Mouse (Mus musculus): ENCODE results near the gene Dach1. TPM values are rescaled to one million over a fixed set of nuclear protein-coding genes. Genes with fewer than 3 reads are reported as not detected.

Dach1 gene
- polyA plus RNA-seq, 1 experiment from 2014 or later, result 0.18 TPM

DNA sequence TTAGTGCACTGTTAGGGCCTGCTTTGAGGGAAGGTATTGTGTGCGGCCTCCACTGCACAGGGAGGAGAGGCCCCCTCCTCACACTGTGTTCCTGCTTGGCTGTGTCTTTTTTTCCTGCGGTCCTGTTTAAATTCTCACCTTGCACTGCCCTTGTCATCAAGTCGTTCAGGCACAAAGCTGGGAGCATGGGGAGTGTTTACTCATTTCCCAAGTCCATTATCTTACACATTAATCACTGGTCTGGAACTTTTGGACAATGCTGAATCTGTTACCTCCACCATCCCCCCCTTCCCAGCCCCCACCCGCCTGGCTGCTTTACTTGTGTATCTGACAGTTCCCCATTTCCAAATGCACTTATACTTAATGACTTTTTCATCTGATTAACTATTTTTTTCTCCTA, 97.7 kb downstream of the Dach1 start:
- no peak for ATAC-seq
- H3K27me3 ChIP-seq (replicated peaks), result no peaks in the 10 kb centered on the region
- H3K9ac ChIP-seq, result no peak overlapping the region
- WGBS (ENCODE audit: insufficient replicate concordance), result 35% methylated on average over 4 of the region's 4 CpGs
- H3K4me1 ChIP-seq, result no peaks in the 10 kb centered on the region
- no peak overlapping the region for H3K4me2 ChIP-seq
- H3K4me3 ChIP-seq, result no peak overlapping the region
- no peak overlapping the region for H3K27ac ChIP-seq
- no peaks in the 10 kb centered on the region for H3K9me3 ChIP-seq (replicated peaks)
- no peaks in the 10 kb centered on the region for H3K36me3 ChIP-seq

GRCm38 (mm10) chr14:98067273-98067905, 102.2 kb downstream of the Dach1 start:
- no peaks in the 10 kb centered on the region for H3K4me1 ChIP-seq
- no peaks in the 10 kb centered on the region for H3K27me3 ChIP-seq (replicated peaks)
- no peak overlapping the region for H3K4me2 ChIP-seq
- H3K9ac ChIP-seq, result no peak overlapping the region
- H3K9me3 ChIP-seq (replicated peaks), result no peaks in the 10 kb centered on the region
- H3K27ac ChIP-seq, result no peak overlapping the region
- H3K36me3 ChIP-seq, result no peaks in the 10 kb centered on the region
- ATAC-seq, result no peak
- WGBS (ENCODE audit: insufficient replicate concordance), result 54% methylated on average over 4 of the region's 4 CpGs
- no peak overlapping the region for H3K4me3 ChIP-seq

DNA sequence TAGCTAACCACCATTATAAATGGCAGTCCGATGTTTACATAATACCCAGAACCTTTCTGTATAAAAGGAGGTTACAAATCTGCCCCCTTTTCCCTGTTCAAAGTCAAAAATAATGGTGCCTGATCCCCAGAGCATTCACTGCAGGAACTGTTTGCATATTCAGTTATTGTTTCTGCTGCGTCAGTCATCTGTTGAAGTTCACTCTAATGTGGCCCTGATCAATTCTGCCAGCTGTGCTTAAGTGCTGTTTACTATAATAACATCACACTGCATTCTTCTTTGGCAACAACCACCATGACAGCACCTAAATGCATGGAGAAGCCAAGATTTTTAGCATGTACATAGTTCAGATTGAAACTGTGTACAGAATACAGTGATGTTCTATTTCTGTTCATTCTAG, 105.4 kb downstream of the Dach1 start:
- Histone ChIP-seq H3K9me3 (replicated peaks) (no peaks in the 10 kb centered on the region), H3K4me2 (no peak overlapping the region), H3K36me3 (no peaks in the 10 kb centered on the region), H3K9ac (no peak overlapping the region), H3K4me1 (no peaks in the 10 kb centered on the region), H3K27ac (no peak overlapping the region), H3K4me3 (no peak overlapping the region), H3K27me3 (replicated peaks) (no peaks in the 10 kb centered on the region)
- WGBS (ENCODE audit: insufficient replicate concordance), result 81% methylated on average over 2 of the region's 2 CpGs
- ATAC-seq, result no peak

DNA sequence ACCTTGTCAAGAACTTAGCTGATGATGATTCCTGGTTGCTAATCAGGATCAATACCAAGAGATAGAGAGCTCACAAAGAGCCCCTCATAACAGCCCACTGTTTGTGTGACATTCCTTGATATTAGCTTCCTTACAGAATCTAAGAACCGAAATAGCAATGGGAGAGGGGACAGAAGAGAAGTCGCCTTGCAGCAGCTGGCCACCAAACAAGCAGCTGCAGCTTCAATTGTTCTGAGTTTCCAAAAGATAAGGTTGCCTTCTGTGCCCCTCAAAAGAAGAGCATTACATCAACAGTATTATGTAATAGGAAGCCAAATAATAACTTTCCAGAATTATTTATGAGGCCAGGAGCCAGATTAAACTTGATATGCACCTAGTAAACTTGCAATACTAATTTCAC, 120.2 kb downstream of the Dach1 start:
- no peaks in the 10 kb centered on the region for H3K36me3 ChIP-seq
- H3K4me1 ChIP-seq, result no peaks in the 10 kb centered on the region
- 43% methylated on average over 2 of the region's 2 CpGs for WGBS (ENCODE audit: insufficient replicate concordance)
- H3K9me3 ChIP-seq (replicated peaks), result no peaks in the 10 kb centered on the region
- no peak for ATAC-seq
- H3K4me3 ChIP-seq, result no peak overlapping the region
- no peak overlapping the region for H3K4me2 ChIP-seq
- no peak overlapping the region for H3K27ac ChIP-seq
- no peak overlapping the region for H3K9ac ChIP-seq
- no peaks in the 10 kb centered on the region for H3K27me3 ChIP-seq (replicated peaks)

- Histone ChIP-seq H3K27ac (no peak overlapping the region), H3K4me1 (no peaks in the 10 kb centered on the region), H3K36me3 (no peaks in the 10 kb centered on the region), H3K27me3 (replicated peaks) (no peaks in the 10 kb centered on the region), H3K4me3 (no peak overlapping the region), H3K9me3 (replicated peaks) (no peaks in the 10 kb centered on the region), H3K4me2 (no peak overlapping the region), H3K9ac (no peak overlapping the region)
- 68% methylated on average over 2 of the region's 2 CpGs for WGBS (ENCODE audit: insufficient replicate concordance)
- ATAC-seq, result no peak
Observed at GRCm38 (mm10) chr14:98048403-98048802, 121.2 kb downstream of the Dach1 start.

DNA sequence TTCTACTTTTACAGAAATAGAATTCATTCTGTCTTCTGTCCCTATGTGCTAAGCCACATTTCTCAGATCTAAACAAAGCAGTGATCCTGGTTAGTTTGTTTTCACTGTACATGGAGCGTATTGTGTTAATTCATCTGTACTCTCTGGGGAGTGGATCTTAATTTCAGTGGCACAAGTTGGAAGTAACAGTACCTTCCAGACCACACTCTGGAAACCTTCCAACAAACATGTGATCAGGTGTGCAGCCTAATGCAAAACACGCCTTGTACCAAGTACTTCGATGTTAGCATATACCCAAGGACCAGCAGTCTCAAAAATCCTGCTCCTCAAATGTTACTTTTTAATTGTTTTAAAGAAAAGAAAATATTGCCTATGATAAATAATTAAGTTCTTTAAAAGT, 121.9 kb downstream of the Dach1 start:
- Histone ChIP-seq H3K4me2 (no peak overlapping the region), H3K27me3 (replicated peaks) (no peaks in the 10 kb centered on the region), H3K4me3 (no peak overlapping the region), H3K4me1 (no peaks in the 10 kb centered on the region), H3K27ac (no peak overlapping the region), H3K9me3 (replicated peaks) (no peaks in the 10 kb centered on the region), H3K9ac (no peak overlapping the region), H3K36me3 (no peaks in the 10 kb centered on the region)
- WGBS (ENCODE audit: insufficient replicate concordance), result 77% methylated on average over 3 of the region's 3 CpGs
- ATAC-seq, result no peak

- Histone ChIP-seq H3K9ac (no peak overlapping the region), H3K9me3 (replicated peaks) (no peaks in the 10 kb centered on the region), H3K4me1 (no peaks in the 10 kb centered on the region), H3K4me2 (no peak overlapping the region), H3K27ac (no peak overlapping the region), H3K4me3 (no peak overlapping the region), H3K36me3 (no peaks in the 10 kb centered on the region), H3K27me3 (replicated peaks) (no peaks in the 10 kb centered on the region)
- ATAC-seq, result no peak
Observed at GRCm38 (mm10) chr14:98046960-98047359, 122.6 kb downstream of the Dach1 start.

DNA sequence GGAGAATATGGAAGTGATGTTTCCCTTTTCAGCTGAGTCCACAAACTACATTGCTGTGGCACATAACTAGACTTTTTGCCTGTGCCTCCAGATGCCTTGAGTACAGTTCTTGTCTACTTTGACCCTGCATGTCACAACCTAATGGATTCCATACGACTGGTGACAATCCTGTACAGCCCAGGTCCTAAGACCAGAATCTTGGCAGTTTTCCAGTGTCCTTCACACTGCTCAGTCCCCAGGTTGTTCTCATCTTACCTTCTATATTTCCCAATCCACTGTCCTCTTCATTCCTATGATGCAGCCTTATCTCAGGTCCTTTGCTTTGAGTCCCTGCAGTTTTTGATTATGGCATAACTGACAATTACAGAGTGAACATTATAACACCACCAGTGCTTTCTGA, 131.0 kb downstream of the Dach1 start:
- Histone ChIP-seq H3K4me2 (no peak overlapping the region), H3K27ac (no peak overlapping the region), H3K4me1 (no peaks in the 10 kb centered on the region), H3K36me3 (no peaks in the 10 kb centered on the region), H3K9me3 (replicated peaks) (no peaks in the 10 kb centered on the region), H3K27me3 (replicated peaks) (no peaks in the 10 kb centered on the region), H3K9ac (no peak overlapping the region), H3K4me3 (no peak overlapping the region)
- no peak for ATAC-seq
- 48% methylated on average over 1 of the region's 1 CpGs for WGBS (ENCODE audit: insufficient replicate concordance)

DNA sequence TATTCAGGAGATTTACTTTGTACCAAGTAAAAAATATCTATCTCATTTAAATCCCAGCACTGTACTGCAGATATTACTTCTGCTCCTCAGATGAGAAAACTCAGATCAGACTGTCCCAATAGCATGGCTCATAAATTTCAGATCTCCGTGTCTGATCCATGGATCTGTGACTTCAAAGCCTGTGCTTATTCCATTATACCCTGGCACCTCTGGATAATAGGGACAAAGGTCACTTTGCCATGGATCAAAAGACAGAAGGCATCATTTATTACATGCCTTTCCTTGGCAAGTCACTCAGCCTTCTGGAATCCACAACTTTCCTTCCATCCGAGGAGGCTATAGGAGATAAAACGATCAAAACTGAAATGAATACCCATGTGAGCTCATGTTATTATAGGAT, 132.4 kb downstream of the Dach1 start:
- Histone ChIP-seq H3K9ac (no peak overlapping the region), H3K27me3 (replicated peaks) (no peaks in the 10 kb centered on the region), H3K9me3 (replicated peaks) (no peaks in the 10 kb centered on the region), H3K4me3 (no peak overlapping the region), H3K27ac (no peak overlapping the region), H3K4me2 (no peak overlapping the region), H3K4me1 (no peaks in the 10 kb centered on the region), H3K36me3 (no peaks in the 10 kb centered on the region)
- 59% methylated on average over 3 of the region's 3 CpGs for WGBS (ENCODE audit: insufficient replicate concordance)
- no peak for ATAC-seq

- Histone ChIP-seq H3K4me2 (no peak overlapping the region), H3K9me3 (replicated peaks) (no peaks in the 10 kb centered on the region), H3K27me3 (replicated peaks) (no peaks in the 10 kb centered on the region), H3K27ac (no peak overlapping the region), H3K9ac (no peak overlapping the region), H3K4me1 (no peaks in the 10 kb centered on the region), H3K4me3 (no peak overlapping the region), H3K36me3 (no peaks in the 10 kb centered on the region)
- ATAC-seq, result no peak
- 3% methylated on average over 1 of the region's 1 CpGs for whole genome bisulfite sequencing (ENCODE audit: insufficient replicate concordance)
Observed at GRCm38 (mm10) chr14:98035261-98035660, 134.3 kb downstream of the Dach1 start.

DNA sequence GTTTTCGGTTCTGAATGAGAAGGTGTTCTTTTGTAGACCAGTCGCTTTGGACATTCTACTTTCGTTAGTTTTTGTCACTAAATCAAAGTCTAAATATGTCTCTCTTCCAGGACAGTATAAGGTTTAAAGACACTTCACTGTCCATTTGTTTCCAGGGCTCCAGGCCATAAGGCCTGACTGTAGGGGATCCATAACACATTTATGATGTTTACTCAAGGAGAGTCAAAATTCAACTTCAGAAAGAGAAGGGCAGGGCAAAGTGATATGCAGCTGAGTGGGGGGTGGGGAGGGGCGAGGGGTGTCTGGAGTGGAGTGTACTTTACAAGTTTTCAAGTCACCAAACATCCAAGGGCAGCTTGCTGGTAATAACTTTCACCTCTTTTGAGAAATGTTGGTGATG, 146.0 kb downstream of the Dach1 start:
- no peak overlapping the region for H3K4me2 ChIP-seq
- H3K36me3 ChIP-seq, result no peaks in the 10 kb centered on the region
- H3K27me3 ChIP-seq (replicated peaks), result no peaks in the 10 kb centered on the region
- 56% methylated on average over 4 of the region's 4 CpGs for WGBS (ENCODE audit: insufficient replicate concordance)
- H3K9me3 ChIP-seq (replicated peaks), result no peaks in the 10 kb centered on the region
- no peak for ATAC-seq
- no peaks in the 10 kb centered on the region for H3K4me1 ChIP-seq
- no peak overlapping the region for H3K9ac ChIP-seq
- no peak overlapping the region for H3K27ac ChIP-seq
- H3K4me3 ChIP-seq, result no peak overlapping the region

- no peaks in the 10 kb centered on the region for H3K36me3 ChIP-seq
- H3K4me2 ChIP-seq, result no peak overlapping the region
- H3K27me3 ChIP-seq (replicated peaks), result no peaks in the 10 kb centered on the region
- no peak for ATAC-seq
- H3K27ac ChIP-seq, result no peak overlapping the region
- H3K4me3 ChIP-seq, result no peak overlapping the region
- H3K4me1 ChIP-seq, result no peaks in the 10 kb centered on the region
- H3K9me3 ChIP-seq (replicated peaks), result no peaks in the 10 kb centered on the region
- WGBS (ENCODE audit: insufficient replicate concordance), result 73% methylated on average over 1 of the region's 1 CpGs
- H3K9ac ChIP-seq, result no peak overlapping the region
Observed at GRCm38 (mm10) chr14:98014053-98014452, 155.5 kb downstream of the Dach1 start.

DNA sequence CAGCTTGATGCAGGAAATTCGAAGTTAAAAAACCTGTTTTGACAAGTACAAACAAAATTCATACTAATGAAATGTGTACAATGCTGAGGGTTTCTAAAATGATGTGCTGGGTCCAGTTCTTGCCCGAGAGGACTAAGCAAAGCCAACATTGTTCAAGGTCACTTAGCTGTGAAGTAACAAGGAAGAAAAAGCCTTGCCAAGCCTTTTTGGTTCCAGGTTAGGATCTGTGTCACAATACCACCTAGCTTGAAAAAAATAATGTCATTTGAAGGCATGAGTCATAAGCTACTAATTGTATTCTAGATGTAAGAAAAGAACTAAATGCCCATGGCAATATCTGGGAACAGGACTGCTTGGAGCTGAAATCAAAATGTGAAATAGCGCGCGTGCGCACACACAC, 161.1 kb downstream of the Dach1 start:
- H3K27me3 ChIP-seq (replicated peaks), result no peaks in the 10 kb centered on the region
- H3K36me3 ChIP-seq, result no peaks in the 10 kb centered on the region
- WGBS (ENCODE audit: insufficient replicate concordance), result 76% methylated on average over 6 of the region's 6 CpGs
- no peak overlapping the region for H3K9ac ChIP-seq
- H3K4me3 ChIP-seq, result no peak overlapping the region
- ATAC-seq, result no peak
- no peaks in the 10 kb centered on the region for H3K9me3 ChIP-seq (replicated peaks)
- no peaks in the 10 kb centered on the region for H3K4me1 ChIP-seq
- no peak overlapping the region for H3K4me2 ChIP-seq
- H3K27ac ChIP-seq, result no peak overlapping the region
